ENCODE assay signal across 30 mouse cellular contexts in genomic region chr5:76476873-76477272, GRCm38 (mm10). TPM values are rescaled to one million over a fixed set of nuclear protein-coding genes. Genes with fewer than 3 reads are reported as not detected.
"Had no signal": no experiment of that assay in that cellular context is flagged by ENCODE, and none has a peak within 500 bp of the region (broad histone marks: within the 10 kb centered on the region; RNA-seq: fewer than 3 reads in every experiment).

No protein-coding gene starts in this region.

- ATAC-seq: hindbrain, embryonic 16.5 days; inflammation-experienced regulatory T-cells, adult 6 months; intestine, embryonic 15.5 days; intestine, postnatal 0 days; liver, embryonic 12.5 days had no signal

- H3K4me3 ChIP-seq: heart, embryonic 13.5 days; heart, embryonic 15.5 days; hindbrain, embryonic 12.5 days; intestine, embryonic 15.5 days; layer of hippocampus, adult 2 months; left cerebral cortex, adult 2 months; limb, embryonic 15.5 days; liver, embryonic 12.5 days had no signal

- H3K9me3 ChIP-seq: heart, embryonic 13.5 days; heart, embryonic 15.5 days; hindbrain, embryonic 12.5 days; intestine, embryonic 15.5 days; limb, embryonic 15.5 days; liver, embryonic 12.5 days had no signal

- H3K4me2 ChIP-seq: heart, embryonic 11.5 days; heart, embryonic 13.5 days; heart, embryonic 15.5 days; hindbrain, embryonic 12.5 days; hindbrain, embryonic 14.5 days; intestine, embryonic 15.5 days; limb, embryonic 15.5 days; liver, embryonic 12.5 days had no signal

- H3K4me1 ChIP-seq: heart, embryonic 13.5 days; heart, embryonic 15.5 days; intestine, embryonic 15.5 days; limb, embryonic 15.5 days had no signal

- H3K36me3 ChIP-seq: heart, embryonic 13.5 days; heart, embryonic 15.5 days; hindbrain, embryonic 12.5 days; intestine, embryonic 15.5 days; limb, embryonic 15.5 days; liver, embryonic 12.5 days had no signal

- DNase-seq: gastrocnemius, postnatal 14 days; gastrocnemius, postnatal 36 days; heart, adult 18-20 months; heart, postnatal 14 days; heart, postnatal 36 days; kidney, adult 18-20 months; kidney, adult 8-10 months; kidney, postnatal 10 days; kidney, postnatal 25 days; kidney, postnatal 4 days had no signal

- H3K9ac ChIP-seq: heart, embryonic 13.5 days; heart, embryonic 15.5 days; hindbrain, embryonic 12.5 days; hindbrain, embryonic 14.5 days; intestine, embryonic 15.5 days; limb, embryonic 15.5 days; liver, embryonic 12.5 days; liver, embryonic 14.5 days had no signal

- H3K27me3 ChIP-seq: heart, embryonic 15.5 days; hindbrain, embryonic 12.5 days; intestine, embryonic 15.5 days; limb, embryonic 15.5 days; liver, embryonic 12.5 days had no signal

- H3K27ac ChIP-seq: heart, embryonic 13.5 days; heart, embryonic 15.5 days; hindbrain, embryonic 12.5 days; hindbrain, embryonic 14.5 days; intestine, embryonic 15.5 days; layer of hippocampus, adult 2 months; left cerebral cortex, adult 2 months; limb, embryonic 15.5 days; liver, embryonic 12.5 days; liver, embryonic 14.5 days had no signal

RNA-seq across cellular contexts. Expression of gene Gm7271, which starts 7.0 kb away (rescaled TPM):
- polyA plus RNA-seq: gonadal fat pad, adult 2 months; heart, embryonic 11.5 days; heart, embryonic 13.5 days; heart, embryonic 15.5 days; heart, postnatal 0 days; hindbrain, embryonic 14.5 days; inflammation-experienced regulatory T-cells, adult 6 months; intestine, embryonic 15.5 days; intestine, postnatal 0 days; kidney, embryonic 14.5 days; kidney, embryonic 16.5 days; limb, embryonic 11.5 days; limb, embryonic 15.5 days; liver, adult 2 months; liver, embryonic 12.5 days; liver, embryonic 14.5 days had no signal
